Mouse (Mus musculus): Measurements from ENCODE around the gene Defb35. TPM values are rescaled to one million over a fixed set of nuclear protein-coding genes. Genes with fewer than 3 reads are reported as not detected.
A peak's percentile ranks its signal among the peaks of the same experiment; 100 is the strongest.
"Not testable (repeated sequence)": the region's sequence is repeated elsewhere in the genome, so short reads cannot be mapped to it uniquely, and the experiment has no call there.

The Defb35 gene
- total RNA-seq (2021) = not detected
- long read RNA-seq, experiment 1 = 0 reads
- long read RNA-seq, experiment 2 = 0 reads

GRCm38 (mm10) chr8:21938052-21938451 lies at the start of gene Defb35:
Gene Defb35 (plus strand): TSS chr8:21938352.
- DNase-seq (ENCODE audit: low spot score in 2 of 2) = not testable (repeated sequence)

- not testable (repeated sequence) for DNase-seq (ENCODE audit: low spot score in 2 of 2)
Observed at GRCm38 (mm10) chr8:21906290-21906689, 31.9 kb upstream of the Defb35 start, which contains the start of gene Defb11. Gene Defb11 (minus strand): TSS chr8:21906412.

DNA sequence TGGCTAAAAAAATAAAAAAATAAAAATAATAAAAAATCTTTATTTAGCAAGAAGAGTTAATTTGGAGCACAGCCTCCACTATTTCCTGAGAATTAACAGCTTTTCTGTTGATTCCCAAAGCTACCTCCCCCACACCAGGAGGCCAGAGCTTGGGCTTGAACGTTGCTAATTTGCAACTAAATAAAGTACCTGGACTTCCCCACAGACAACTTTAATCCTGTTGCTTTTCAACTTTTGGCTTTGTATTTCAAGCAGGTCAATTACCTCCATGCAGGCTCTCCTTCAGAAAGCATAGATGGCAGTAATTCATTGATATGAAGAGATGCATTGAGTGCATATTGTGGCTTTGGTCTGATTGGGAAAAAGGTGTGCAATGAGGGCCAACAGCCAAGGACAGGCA lies 26.2 kb upstream of the Defb35 start:
- DNase-seq (ENCODE audit: low spot score in 2 of 2) = no peak

DNA sequence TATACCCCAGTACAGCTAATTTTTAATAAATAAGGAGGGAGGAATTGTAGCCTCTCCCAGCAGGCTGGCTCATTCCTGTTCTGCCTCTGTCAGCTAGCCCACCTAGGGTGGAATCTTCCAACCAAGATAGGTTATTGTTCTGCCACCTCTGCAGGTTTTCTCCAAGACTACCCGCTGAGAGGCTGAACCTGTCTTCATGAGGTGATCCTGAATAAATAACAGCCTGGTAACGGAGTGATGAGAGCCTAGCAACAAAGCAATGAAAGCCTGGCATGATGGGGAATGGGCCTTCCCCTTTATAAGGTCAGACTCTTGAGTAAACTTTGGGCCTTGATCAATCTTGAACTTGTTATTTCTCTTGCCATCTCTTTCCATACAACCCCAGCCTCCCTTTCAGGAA lies 25.6 kb upstream of the Defb35 start:
- DNase-seq (ENCODE audit: low spot score in 2 of 2) = no peak

- peak; percentile 8 for DNase-seq (ENCODE audit: low spot score in 2 of 2)
Observed at GRCm38 (mm10) chr8:21915625-21916024, 22.5 kb upstream of the Defb35 start.

- not testable (repeated sequence) for DNase-seq (ENCODE audit: low spot score in 2 of 2)
Observed at GRCm38 (mm10) chr8:21930754-21931153, 7.4 kb upstream of the Defb35 start.

- DNase-seq (ENCODE audit: low spot score in 2 of 2) = no peak
Observed at GRCm38 (mm10) chr8:21932610-21933009, 5.5 kb upstream of the Defb35 start, which contains the start of gene Defb15. Gene Defb15 (minus strand): TSS chr8:21932710.

- no peak for DNase-seq (ENCODE audit: low spot score in 2 of 2)
Observed at GRCm38 (mm10) chr8:21946462-21946861, 8.3 kb downstream of the Defb35 start, which contains the start of gene Defb13. Gene Defb13 (plus strand): TSS chr8:21946762.

GRCm38 (mm10) chr8:21947311-21948017 lies 9.3 kb downstream of the Defb35 start:
- DNase-seq (ENCODE audit: low spot score in 2 of 2) = no peak

- peak; percentile 31 to 44 for DNase-seq (ENCODE audit: low spot score in 2 of 2)
Observed at GRCm38 (mm10) chr8:21955321-21955720, 17.2 kb downstream of the Defb35 start.

DNA sequence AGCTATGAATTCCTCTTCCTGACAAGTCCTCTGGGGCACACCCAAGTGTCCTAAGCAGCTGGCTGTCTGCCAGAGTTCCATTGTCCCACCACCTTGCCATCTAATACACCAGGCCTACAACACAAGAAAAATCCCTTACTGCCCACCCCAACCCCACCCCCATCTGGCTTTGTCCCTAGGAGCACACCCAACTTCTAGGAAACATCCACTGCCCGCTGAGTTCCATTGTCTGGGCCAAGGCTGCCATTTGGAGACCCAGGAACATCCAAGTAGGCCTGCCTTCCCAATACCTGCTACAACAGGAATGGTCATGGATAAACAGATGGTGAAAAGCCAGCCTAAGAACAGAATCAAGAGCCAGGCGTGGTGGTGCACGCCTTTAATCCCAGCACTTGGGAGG lies 18.2 kb downstream of the Defb35 start:
- no peak for DNase-seq (ENCODE audit: low spot score in 2 of 2)

DNA sequence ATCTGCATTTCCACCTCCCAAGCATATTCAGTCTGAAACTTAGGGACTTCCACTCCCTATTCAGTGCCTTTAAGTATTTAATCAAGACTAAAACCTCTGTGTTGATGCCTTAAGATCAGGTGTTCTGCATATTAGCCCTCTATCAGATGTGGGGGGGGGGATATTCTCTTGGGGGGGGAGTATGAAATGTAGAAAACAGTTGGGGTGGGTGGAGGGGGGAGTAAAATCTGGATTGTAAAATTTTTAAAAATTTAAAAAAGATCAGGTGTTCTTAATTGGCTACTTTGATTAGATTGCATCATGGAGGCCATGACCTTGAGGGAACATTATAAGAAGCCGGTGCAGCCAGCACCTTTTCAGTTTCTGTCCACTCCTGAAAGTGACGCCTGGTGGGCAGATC lies 20.3 kb downstream of the Defb35 start, which contains the start of gene Fam90a1a:
TSS of gene Fam90a1a (plus strand) at position 301 of the 400 bp plus-strand sequence.
- no peak for DNase-seq (ENCODE audit: low spot score in 2 of 2)

DNA sequence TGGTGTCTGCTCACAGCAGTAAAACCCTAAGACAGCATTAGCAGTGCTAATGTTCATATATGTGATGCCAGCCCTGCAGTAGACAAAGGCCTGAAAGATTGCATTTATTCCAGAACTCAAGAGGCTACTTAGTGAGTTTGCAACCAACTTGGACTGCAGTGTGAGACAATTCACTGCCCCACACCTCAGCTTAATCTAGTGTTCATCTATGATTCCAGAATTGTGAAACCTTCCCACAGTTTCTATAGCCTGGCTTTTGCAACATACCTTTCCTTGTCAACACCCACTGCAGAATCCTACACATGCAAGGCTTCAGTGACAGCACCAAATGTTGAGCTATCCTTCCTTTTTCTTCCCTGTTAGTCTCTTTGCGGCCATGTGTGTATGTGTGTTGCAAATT lies 28.5 kb downstream of the Defb35 start:
- no peak for DNase-seq (ENCODE audit: low spot score in 2 of 2)

GRCm38 (mm10) chr8:21969475-21969874 lies 31.3 kb downstream of the Defb35 start, which contains the start of gene Ccdc70:
Gene Ccdc70 (plus strand): TSS chr8:21969775.
- DNase-seq (ENCODE audit: low spot score in 2 of 2) = no peak

GRCm38 (mm10) chr8:21978193-21978592 lies 40.0 kb downstream of the Defb35 start:
- DNase-seq (ENCODE audit: low spot score in 2 of 2) = peak in 1 of 2 experiments; percentile 59

- DNase-seq (ENCODE audit: low spot score in 2 of 2) = peak; percentile 22 to 29
Observed at GRCm38 (mm10) chr8:21981664-21982337, 43.6 kb downstream of the Defb35 start.

Other genes with a start within 250 kb of the Defb35 start
- not detected for gene AY761184, start 234.7 kb upstream of the Defb35 start, total RNA-seq (2021)
- gene Defa24, start 203.9 kb upstream of the Defb35 start, total RNA-seq (2021) = not detected
- not detected for gene Defb50, start 114.8 kb upstream of the Defb35 start, total RNA-seq (2021)
- gene Defb2, start 98.4 kb upstream of the Defb35 start, total RNA-seq (2021) = not detected
- gene Defb10, start 79.5 kb upstream of the Defb35 start, total RNA-seq (2021) = not detected
- gene Defb9, start 52.9 kb upstream of the Defb35 start, total RNA-seq (2021) = not detected
- gene Defb11, start 31.9 kb upstream of the Defb35 start, total RNA-seq (2021) = 1 to 10 TPM in 1 of 2 experiments, not detected in 1; 6.9 TPM
- gene Defb15, start 5.6 kb upstream of the Defb35 start, total RNA-seq (2021) = not detected
- not detected for gene Defb13, start 8.4 kb downstream of the Defb35 start, total RNA-seq (2021)
- not detected for gene Fam90a1a, start 20.4 kb downstream of the Defb35 start, total RNA-seq (2021)
- gene Ccdc70, start 31.4 kb downstream of the Defb35 start, total RNA-seq (2021) = not detected
- gene Atp7b, start 122.0 kb downstream of the Defb35 start, total RNA-seq (2021) = 1 to 10 TPM; 4.7 to 5.0 TPM
- 10 to 100 TPM; 28.4 to 34.9 TPM for gene Alg11, start 122.4 kb downstream of the Defb35 start, total RNA-seq (2021)
- 1 to 10 TPM in 1 of 2 experiments, under 1 TPM in 1; 0.81 to 1.2 TPM for gene Nek5, start 186.7 kb downstream of the Defb35 start, total RNA-seq (2021)
- gene Nek3, start 228.1 kb downstream of the Defb35 start, total RNA-seq (2021) = 1 to 10 TPM; 2.5 to 4.0 TPM
- gene Ckap2, start 247.5 kb downstream of the Defb35 start, total RNA-seq (2021) = 1 to 10 TPM; 2.4 to 2.8 TPM